Mouse (Mus musculus) layer of hippocampus, adult 11-12 months (tissue): ENCODE data around the gene Tgif2lx2.
"Not testable (repeated sequence)": the region's sequence is repeated elsewhere in the genome, so short reads cannot be mapped to it uniquely, and the experiment has no call there.

Experiments used
- DNase-seq: peaks from one replicate; pipeline ENCODE4 v3.0.0; 2022; ENCODE audit warnings: low spot score

Gene Tgif2lx2

DNA sequence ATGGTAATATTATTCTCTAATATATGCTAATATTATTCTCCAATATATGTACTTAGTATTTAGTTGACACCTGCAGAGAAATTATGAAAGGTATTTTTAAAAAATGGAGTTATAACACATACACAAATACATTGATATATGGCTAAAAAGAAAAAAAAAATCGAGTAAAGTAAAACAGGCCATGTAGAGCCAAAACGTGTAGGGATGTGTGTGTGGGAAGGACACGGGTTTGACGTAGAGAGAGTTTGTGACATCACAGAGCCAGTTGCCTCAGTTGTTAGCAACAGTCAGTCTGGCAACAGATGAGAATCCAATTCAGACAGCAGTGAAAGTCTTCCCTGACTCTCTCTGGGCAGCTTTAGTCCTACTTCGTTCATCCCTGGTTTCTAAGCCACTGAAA lies at the start of gene Tgif2lx2:
TSS of gene Tgif2lx2 (plus strand) at position 301 of the 400 bp plus-strand sequence.
- DNase-seq: not testable (repeated sequence)
